Comparison of ENCODE assay signal across 14 mouse cellular contexts in the genomic region with DNA sequence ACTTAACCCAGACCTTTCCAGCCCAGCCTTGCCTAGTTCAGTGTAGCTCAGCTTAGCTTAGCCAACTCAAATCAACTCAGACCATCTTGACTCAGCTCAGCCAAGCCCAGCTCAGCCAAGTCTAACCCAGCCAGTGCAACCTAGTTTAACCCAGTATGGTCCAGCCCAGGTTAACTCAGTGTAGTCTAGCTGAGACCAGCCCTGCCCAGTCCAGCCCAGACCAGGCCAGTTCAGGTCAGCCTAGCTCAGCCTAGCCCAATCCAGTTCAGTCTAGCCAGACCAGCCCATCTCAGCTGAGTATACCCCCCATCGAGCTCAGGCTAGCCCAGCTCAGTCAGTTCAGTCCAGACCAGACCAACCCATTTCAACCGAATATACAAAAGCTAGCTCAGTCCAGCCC.
DNase-seq lines count a peak whose midpoint lies in the region; ATAC-seq lines count a peak whose summit lies in the region.
"Had no signal": no experiment of that assay in that cellular context is flagged by ENCODE, and none has a peak within 500 bp of the region (broad histone marks: within the 10 kb centered on the region; RNA-seq: fewer than 3 reads in every experiment).

No protein-coding gene starts in this region.

- H3K4me3 ChIP-seq in forebrain, embryonic 11.5 days (ENCODE audit: low read depth, low read length), result no peak overlapping the region
- no peak overlapping the region for H3K4me3 ChIP-seq in forebrain, embryonic 14.5 days (ENCODE audit: low read depth, low read length)
- no peak overlapping the region for H3K4me3 ChIP-seq in liver, embryonic 11.5 days (ENCODE audit: low read depth, low read length)
- H3K4me3 ChIP-seq in hindbrain, embryonic 15.5 days, result no peak overlapping the region
- H3K4me3 ChIP-seq in midbrain, embryonic 14.5 days (replicated peaks; ENCODE audit: low read depth, low read length), result no peak overlapping the region

- DNase-seq in forebrain, embryonic 11.5 days (ENCODE audit: low spot score), result no peak
- no peak for DNase-seq in forebrain, embryonic 14.5 days (ENCODE audit: low spot score)
- DNase-seq in liver, embryonic 11.5 days (ENCODE audit: low spot score), result no peak
- DNase-seq in liver, result no peak
- no peak for DNase-seq in midbrain, embryonic 14.5 days
- no peak for DNase-seq in frontal cortex, postnatal 10 days (ENCODE audit: low spot score in 2 of 2)
- no peak for DNase-seq in urinary bladder, postnatal 25 days (ENCODE audit: low spot score)
- DNase-seq: heart, adult 18-20 months; kidney, adult 9 months; layer of hippocampus, postnatal 36 days; thymus, adult 2 months had no signal

- H3K9ac ChIP-seq in forebrain, embryonic 11.5 days (ENCODE audit: low read length), result no peak overlapping the region
- H3K9ac ChIP-seq in forebrain, embryonic 14.5 days (ENCODE audit: low read length), result no peak overlapping the region
- no peak overlapping the region for H3K9ac ChIP-seq in liver, embryonic 11.5 days (ENCODE audit: low read depth, low read length)
- H3K9ac ChIP-seq in hindbrain, embryonic 15.5 days, result no peak overlapping the region
- no peak overlapping the region for H3K9ac ChIP-seq in midbrain, embryonic 14.5 days (replicated peaks; ENCODE audit: low read length)

- 75% methylated on average over 2 of the region's 2 CpGs for WGBS in forebrain, embryonic 11.5 days
- 81% methylated on average over 2 of the region's 2 CpGs for WGBS in forebrain, embryonic 14.5 days
- 70% methylated on average over 2 of the region's 2 CpGs for WGBS in liver, embryonic 11.5 days
- 76% methylated on average over 2 of the region's 2 CpGs for WGBS in hindbrain, embryonic 15.5 days
- WGBS in midbrain, embryonic 14.5 days, result 74% methylated on average over 2 of the region's 2 CpGs

- H3K4me2 ChIP-seq in forebrain, embryonic 11.5 days (ENCODE audit: low read depth, low read length, severe bottlenecking), result no peak overlapping the region
- H3K4me2 ChIP-seq in forebrain, embryonic 14.5 days (ENCODE audit: low read length), result no peak overlapping the region
- no peak overlapping the region for H3K4me2 ChIP-seq in liver, embryonic 11.5 days
- H3K4me2 ChIP-seq in hindbrain, embryonic 15.5 days, result no peak overlapping the region
- H3K4me2 ChIP-seq in midbrain, embryonic 14.5 days (ENCODE audit: low read length), result no peak overlapping the region

- ATAC-seq in forebrain, embryonic 11.5 days (replicated peaks; ENCODE audit: low FRiP score), result peak; percentile 31
- no peak for ATAC-seq in forebrain, embryonic 14.5 days
- peak; percentile 41; the same call in 1 of the 2 replicates for ATAC-seq in liver, embryonic 11.5 days (replicated peaks; ENCODE audit: low FRiP score)
- ATAC-seq in hindbrain, embryonic 15.5 days (ENCODE audit: low FRiP score, low read depth), result peak; percentile 28; the same call in 1 of the 2 replicates
- ATAC-seq in midbrain, embryonic 14.5 days (ENCODE audit: low FRiP score, low TSS enrichment), result peak; percentile 32; the same call in 1 of the 2 replicates
- ATAC-seq: activated CD4-positive, CD25-positive, alpha-beta regulatory T cell, adult 4 months had no signal

- no peaks in the 10 kb centered on the region for H3K36me3 ChIP-seq in forebrain, embryonic 11.5 days (ENCODE audit: control insufficient read depth, insufficient read depth, low read length)
- H3K36me3 ChIP-seq in forebrain, embryonic 14.5 days (ENCODE audit: control insufficient read depth, insufficient read depth, low read length), result no peaks in the 10 kb centered on the region
- no peaks in the 10 kb centered on the region for H3K36me3 ChIP-seq in liver, embryonic 11.5 days (ENCODE audit: control insufficient read depth, insufficient read depth, low read length)
- no peaks in the 10 kb centered on the region for H3K36me3 ChIP-seq in hindbrain, embryonic 15.5 days
- no peaks in the 10 kb centered on the region for H3K36me3 ChIP-seq in midbrain, embryonic 14.5 days (ENCODE audit: control insufficient read depth, insufficient read depth, low read length)
- H3K36me3 ChIP-seq: G1E had no signal

- H3K27ac ChIP-seq in forebrain, embryonic 11.5 days (ENCODE audit: low read depth, low read length), result no peak overlapping the region
- H3K27ac ChIP-seq in forebrain, embryonic 14.5 days (ENCODE audit: low read depth, low read length), result no peak overlapping the region
- H3K27ac ChIP-seq in liver, embryonic 11.5 days (ENCODE audit: low read depth, low read length), result no peak overlapping the region
- no peak overlapping the region for H3K27ac ChIP-seq in hindbrain, embryonic 15.5 days (replicated peaks)
- H3K27ac ChIP-seq in midbrain, embryonic 14.5 days (replicated peaks; ENCODE audit: low read depth, low read length), result no peak overlapping the region

- H3K4me1 ChIP-seq in forebrain, embryonic 11.5 days (replicated peaks; ENCODE audit: control insufficient read depth, insufficient read depth, low read length), result no peaks in the 10 kb centered on the region
- no peaks in the 10 kb centered on the region for H3K4me1 ChIP-seq in forebrain, embryonic 14.5 days (ENCODE audit: control insufficient read depth, insufficient read depth, low read length)
- no peaks in the 10 kb centered on the region for H3K4me1 ChIP-seq in liver, embryonic 11.5 days (replicated peaks; ENCODE audit: control insufficient read depth, insufficient read depth, low read length)
- H3K4me1 ChIP-seq in hindbrain, embryonic 15.5 days (replicated peaks), result no peaks in the 10 kb centered on the region
- no peaks in the 10 kb centered on the region for H3K4me1 ChIP-seq in midbrain, embryonic 14.5 days (ENCODE audit: control insufficient read depth, insufficient read depth, low read length)

- no peaks in the 10 kb centered on the region for H3K27me3 ChIP-seq in forebrain, embryonic 11.5 days (ENCODE audit: control insufficient read depth, insufficient read depth, low read length)
- H3K27me3 ChIP-seq in forebrain, embryonic 14.5 days (replicated peaks; ENCODE audit: control insufficient read depth, insufficient read depth, low read length), result no peaks in the 10 kb centered on the region
- no peaks in the 10 kb centered on the region for H3K27me3 ChIP-seq in liver, embryonic 11.5 days (replicated peaks; ENCODE audit: control insufficient read depth, insufficient read depth, low read length)
- no peaks in the 10 kb centered on the region for H3K27me3 ChIP-seq in hindbrain, embryonic 15.5 days
- no peaks in the 10 kb centered on the region for H3K27me3 ChIP-seq in midbrain, embryonic 14.5 days (ENCODE audit: control insufficient read depth, insufficient read depth, low read length)

- H3K9me3 ChIP-seq in forebrain, embryonic 11.5 days (ENCODE audit: control insufficient read depth, low read length), result no peaks in the 10 kb centered on the region
- H3K9me3 ChIP-seq in forebrain, embryonic 14.5 days (replicated peaks; ENCODE audit: control insufficient read depth, low read length), result no peaks in the 10 kb centered on the region
- H3K9me3 ChIP-seq in liver, embryonic 11.5 days (ENCODE audit: control insufficient read depth, low read length), result no peaks in the 10 kb centered on the region
- H3K9me3 ChIP-seq in hindbrain, embryonic 15.5 days, result no peaks in the 10 kb centered on the region
- H3K9me3 ChIP-seq in midbrain, embryonic 14.5 days (ENCODE audit: control insufficient read depth, low read length), result no peaks in the 10 kb centered on the region
